12 mouse cellular contexts compared by ENCODE assay signal in genomic region chr19:25924385-25924769, GRCm38 (mm10).
DNase-seq lines count a peak whose midpoint lies in the region; ATAC-seq and TF ChIP-seq lines count a peak whose summit lies in the region.
"Had no signal": no experiment of that assay in that cellular context is flagged by ENCODE, and none has a peak within 500 bp of the region (broad histone marks: within the 10 kb centered on the region; RNA-seq: fewer than 3 reads in every experiment).

No protein-coding gene starts in this region.

- no peak overlapping the region for H3K4me3 ChIP-seq in hindbrain, embryonic 10.5 days
- no peak overlapping the region for H3K4me3 ChIP-seq in hindbrain, embryonic 12.5 days
- no peak overlapping the region for H3K4me3 ChIP-seq in stomach, postnatal 0 days (ENCODE audit: low read depth, low read length)

- H3K36me3 ChIP-seq in hindbrain, embryonic 10.5 days, result no peaks in the 10 kb centered on the region
- no peaks in the 10 kb centered on the region for H3K36me3 ChIP-seq in hindbrain, embryonic 12.5 days
- H3K36me3 ChIP-seq in stomach, postnatal 0 days (ENCODE audit: control insufficient read depth, insufficient read depth, low read length), result no peaks in the 10 kb centered on the region

- no peak for TF ChIP-seq EP300 in stomach, postnatal 0 days (optimal IDR thresholded peaks at IDR 0.05)

- no peak for DNase-seq in hindbrain, embryonic 10.5 days (ENCODE audit: low spot score)
- peak; percentile 4 for DNase-seq in testis, postnatal 14 days (ENCODE audit: low spot score)
- DNase-seq in testis, postnatal 10 days (ENCODE audit: low spot score), result no peak
- DNase-seq in gastrocnemius, postnatal 36 days, result peak; percentile 33 to 38
- no peak for DNase-seq in adrenal gland, adult 8-10 months
- no peak for DNase-seq in stomach, postnatal 0 days (ENCODE audit: low spot score)
- DNase-seq in cerebellum, postnatal 25 days, result no peak
- DNase-seq: cerebellum, postnatal 14 days; retina, postnatal 1 day had no signal

- peaks cover 24% of the 10 kb centered on the region for H3K4me1 ChIP-seq in hindbrain, embryonic 10.5 days (replicated peaks)
- peaks cover 10% of the 10 kb centered on the region for H3K4me1 ChIP-seq in hindbrain, embryonic 12.5 days
- H3K4me1 ChIP-seq in stomach, postnatal 0 days (replicated peaks; ENCODE audit: control insufficient read depth, insufficient read depth), result no peaks in the 10 kb centered on the region

- peak overlapping the region; percentile 59; the same call in 1 of the 2 replicates for H3K27ac ChIP-seq in hindbrain, embryonic 10.5 days
- H3K27ac ChIP-seq in hindbrain, embryonic 12.5 days, result no peak overlapping the region
- H3K27ac ChIP-seq in stomach, postnatal 0 days (replicated peaks), result no peak overlapping the region
- H3K27ac ChIP-seq: macrophage had no signal

- H3K9me3 ChIP-seq in hindbrain, embryonic 10.5 days, result no peaks in the 10 kb centered on the region
- H3K9me3 ChIP-seq in hindbrain, embryonic 12.5 days (replicated peaks), result no peaks in the 10 kb centered on the region
- no peaks in the 10 kb centered on the region for H3K9me3 ChIP-seq in stomach, postnatal 0 days (ENCODE audit: control insufficient read depth, low read length)

- WGBS in hindbrain, embryonic 10.5 days, result 57% methylated on average over 5 of the region's 5 CpGs
- WGBS in hindbrain, embryonic 12.5 days, result 38% methylated on average over 5 of the region's 5 CpGs
- WGBS in stomach, postnatal 0 days, result 25% methylated on average over 5 of the region's 5 CpGs

- H3K4me2 ChIP-seq in hindbrain, embryonic 12.5 days (replicated peaks), result no peak overlapping the region
- H3K4me2 ChIP-seq in stomach, postnatal 0 days (replicated peaks; ENCODE audit: low read depth), result no peak overlapping the region

- intact Hi-C loops in gastrocnemius, postnatal 36 days (cut with DNase I), result no loop called here

- H3K9ac ChIP-seq in hindbrain, embryonic 12.5 days, result no peak overlapping the region
- no peak overlapping the region for H3K9ac ChIP-seq in stomach, postnatal 0 days (ENCODE audit: low read length)

- no peak for ATAC-seq in hindbrain, embryonic 12.5 days (ENCODE audit: low FRiP score)
- no peak; the same call in 1 of the 2 replicates for ATAC-seq in stomach, postnatal 0 days (ENCODE audit: low FRiP score, low TSS enrichment)
- ATAC-seq: inflammation-experienced regulatory T-cells, adult 6 months had no signal

- no peak for TF ChIP-seq CTCF in stomach, postnatal 0 days (IDR thresholded peaks at IDR 0.05; ENCODE audit: low read depth)

- no peaks in the 10 kb centered on the region for H3K27me3 ChIP-seq in hindbrain, embryonic 10.5 days (ENCODE audit: insufficient read depth, poor library complexity, severe bottlenecking)
- H3K27me3 ChIP-seq in hindbrain, embryonic 12.5 days, result no peaks in the 10 kb centered on the region
- no peaks in the 10 kb centered on the region for H3K27me3 ChIP-seq in stomach, postnatal 0 days (ENCODE audit: control insufficient read depth, insufficient read depth, low read length)

Comparison
In these comparisons a context has a peak if more than half of its experiments do, and no peak if none do; other contexts are left out.
1. DNase-seq: peak in testis, postnatal 14 days (single experiment) and gastrocnemius, postnatal 36 days (2 of 2); none in hindbrain, embryonic 10.5 days (single experiment), testis, postnatal 10 days (single experiment), adrenal gland, adult 8-10 months (single experiment), stomach, postnatal 0 days (single experiment) and cerebellum, postnatal 25 days (0 of 2).